Mouse (Mus musculus) CH12.LX (cell line): ENCODE measurements at regions not wholly inside any gene's neighbourhood (a gene's known extent, or its start where the extent isn't known, plus 50 kb on each side); places are given as distances from the start of the nearest gene placed in this dataset.

ENCODE experiments used
- CTCF ChIP-seq, 2 experiments: IDR thresholded peaks in 1 of 2; conservative IDR thresholded peaks in 1 of 2; 2 replicates each; pipeline ENCODE4 v1.5.1; 2011 to 2012; ENCODE audit warnings: low read depth in 2 of 2, low read length in 2 of 2, improper control_type of control experiment in 1 of 2, inconsistent platforms in 1 of 2, mild to moderate bottlenecking in 1 of 2, moderate library complexity in 1 of 2
- MAFK ChIP-seq: IDR thresholded peaks from 2 replicates; pipeline ENCODE4 v1.6.1; 2011; ENCODE audit warnings: low read length, improper control_type of control experiment; ENCODE audit not compliant: insufficient replicate concordance
- MYC ChIP-seq: IDR thresholded peaks from 2 replicates; pipeline ENCODE4 v1.6.1; 2011; ENCODE audit warnings: low read depth, mild to moderate bottlenecking, improper control_type of control experiment, low read length
- USF1 ChIP-seq: IDR thresholded peaks from 2 replicates; pipeline ENCODE4 v1.6.1; 2014; ENCODE audit warnings: low read depth, mild to moderate bottlenecking, inconsistent platforms, low read length, improper control_type of control experiment

GRCm38 (mm10) chrX:166867692-166868091, 282.2 kb upstream of the Egfl6 start:
- TF ChIP-seq USF1 (no peak), CTCF (conservative IDR thresholded peaks at IDR 0.05 in 1 of 2, IDR thresholded peaks at IDR 0.05 in 1 of 2; ENCODE audit: low read depth in 2 of 2, low read length in 2 of 2) (no peak), MAFK (no peak), MYC (no peak)
